Mouse (Mus musculus) liver, embryonic 16.5 days (tissue): ENCODE measurements at regions not wholly inside any gene's neighbourhood (a gene's known extent, or its start where the extent isn't known, plus 50 kb on each side); places are given as distances from the start of the nearest gene placed in this dataset.

ENCODE experiments used
- ATAC-seq: fragments of 200-750 bp; cut with Nextera tagmentation; 2 replicates; pipeline ENCODE4 v1.8.0; 2017; ENCODE audit warnings: low read depth, mild to moderate bottlenecking, moderate number of reproducible peaks, moderate library complexity
- H3K27ac ChIP-seq: fragments of 300-500 bp; sonication (generic); 2 replicates; pipeline ENCODE4 v1.5.1; 2014; ENCODE audit warnings: mild to moderate bottlenecking, low read length
- H3K27me3 ChIP-seq: fragments of 300-500 bp; sonication (generic); 2 replicates; pipeline ENCODE4 v1.6.1; 2014; ENCODE audit warnings: low read depth, low read length, mixed read lengths; ENCODE audit not compliant: control insufficient read depth, insufficient read depth
- H3K36me3 ChIP-seq: fragments of 300-500 bp; sonication (generic); 2 replicates; pipeline ENCODE4 v1.6.1; 2014; ENCODE audit warnings: mild to moderate bottlenecking; ENCODE audit not compliant: control insufficient read depth, insufficient read depth
- H3K4me1 ChIP-seq: fragments of 300-500 bp; sonication (generic); 2 replicates; pipeline ENCODE4 v1.6.1; 2014; ENCODE audit warnings: low read depth, low read length, mixed read lengths; ENCODE audit not compliant: control insufficient read depth
- H3K4me2 ChIP-seq: fragments of 300-500 bp; sonication (generic); 2 replicates; pipeline ENCODE4 v1.6.1; 2014; ENCODE audit warnings: low read depth, low read length, mixed read lengths
- H3K4me3 ChIP-seq: fragments of 300-500 bp; sonication (generic); 2 replicates; pipeline ENCODE4 v1.5.1; 2014; ENCODE audit warnings: low read depth, mild to moderate bottlenecking, low read length
- H3K9ac ChIP-seq: fragments of 300-500 bp; sonication (generic); 2 replicates; pipeline ENCODE4 v1.6.1; 2014; ENCODE audit warnings: low read depth, low read length
- H3K9me3 ChIP-seq: fragments of 300-500 bp; sonication (generic); replicated peaks from 2 replicates; pipeline ENCODE4 v1.6.1; 2016; ENCODE audit warnings: low read length; ENCODE audit not compliant: control insufficient read depth
- WGBS: fragments of 180-500 bp; shearing (Covaris S2); extraction: QIAGEN DNeasy Blood & Tissue Kit; methylation state at CpG from one replicate; pipeline ENCODE4 v1.1.7; 2014; ENCODE audit not compliant: insufficient replicate concordance; 5-methylcytosine and 5-hydroxymethylcytosine counted together

DNA sequence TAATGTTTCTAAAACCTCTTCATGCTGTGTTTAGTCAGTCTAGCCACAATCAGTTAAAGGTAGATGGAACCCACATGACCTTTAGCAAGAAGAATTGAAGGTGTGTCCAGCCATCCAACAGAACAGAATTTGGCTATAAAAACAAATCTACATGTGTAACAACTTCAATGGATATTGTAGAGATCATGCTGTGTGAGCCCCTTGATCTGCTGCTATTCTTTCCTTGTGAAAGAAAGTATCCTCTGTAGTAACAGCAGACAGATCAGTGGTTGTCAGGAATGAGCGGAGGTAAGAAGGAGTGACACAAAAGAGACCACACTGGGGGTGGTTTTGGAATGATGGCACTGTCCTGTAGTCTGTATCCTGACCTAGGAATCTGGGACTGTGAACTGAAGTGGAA lies 156.3 kb downstream of the Gm12728 start:
- Histone ChIP-seq H3K27ac (no peak overlapping the region), H3K4me2 (no peak overlapping the region), H3K27me3 (no peaks in the 10 kb centered on the region), H3K36me3 (no peaks in the 10 kb centered on the region), H3K9me3 (no peaks in the 10 kb centered on the region), H3K4me1 (no peaks in the 10 kb centered on the region), H3K9ac (no peak overlapping the region), H3K4me3 (no peak overlapping the region)
- no peak for ATAC-seq
- 69% methylated on average over 1 of the region's 1 CpGs for WGBS

GRCm38 (mm10) chr4:105948326-105948725 lies 158.7 kb downstream of the Gm12728 start:
- Histone ChIP-seq H3K4me1 (no peaks in the 10 kb centered on the region), H3K4me2 (no peak overlapping the region), H3K27ac (no peak overlapping the region), H3K9me3 (no peaks in the 10 kb centered on the region), H3K4me3 (no peak overlapping the region), H3K9ac (no peak overlapping the region), H3K27me3 (no peaks in the 10 kb centered on the region), H3K36me3 (no peaks in the 10 kb centered on the region)
- no peak for ATAC-seq
- WGBS, result 57% methylated on average over 5 of the region's 5 CpGs

DNA sequence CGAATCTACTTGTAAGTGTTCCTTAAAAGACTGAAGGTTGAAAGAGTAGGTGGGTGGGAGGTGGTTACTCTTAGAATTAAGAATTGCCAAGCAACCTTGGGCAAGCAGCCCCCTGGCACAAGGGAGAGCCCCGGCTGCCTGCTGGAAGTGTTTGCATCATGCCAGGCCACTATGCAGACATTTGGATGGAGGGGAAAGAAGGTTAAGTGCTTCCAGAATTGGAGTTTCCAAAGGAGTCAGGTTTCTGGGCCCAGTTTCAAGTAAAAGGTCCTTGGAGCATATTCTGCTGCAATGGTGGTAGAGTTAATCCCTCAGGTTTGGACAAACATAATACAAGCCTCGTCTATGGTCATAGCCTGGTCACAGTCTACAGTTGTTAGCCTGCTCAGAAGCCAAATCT lies 162.7 kb downstream of the Gm12728 start:
- H3K9ac ChIP-seq, result no peak overlapping the region
- H3K4me2 ChIP-seq, result no peak overlapping the region
- no peaks in the 10 kb centered on the region for H3K36me3 ChIP-seq
- H3K27me3 ChIP-seq, result no peaks in the 10 kb centered on the region
- no peaks in the 10 kb centered on the region for H3K4me1 ChIP-seq
- no peak overlapping the region for H3K4me3 ChIP-seq
- no peak for ATAC-seq
- no peak overlapping the region for H3K27ac ChIP-seq
- 50% methylated on average over 3 of the region's 3 CpGs for WGBS
- H3K9me3 ChIP-seq, result no peaks in the 10 kb centered on the region

- no peaks in the 10 kb centered on the region for H3K27me3 ChIP-seq
- no peak overlapping the region for H3K9ac ChIP-seq
- 49% methylated on average over 2 of the region's 2 CpGs for WGBS
- no peak overlapping the region for H3K4me2 ChIP-seq
- ATAC-seq, result no peak
- H3K4me1 ChIP-seq, result no peaks in the 10 kb centered on the region
- no peaks in the 10 kb centered on the region for H3K36me3 ChIP-seq
- no peak overlapping the region for H3K4me3 ChIP-seq
- H3K27ac ChIP-seq, result no peak overlapping the region
- no peaks in the 10 kb centered on the region for H3K9me3 ChIP-seq
Measured at GRCm38 (mm10) chr4:105956516-105956915, 166.8 kb downstream of the Gm12728 start.

DNA sequence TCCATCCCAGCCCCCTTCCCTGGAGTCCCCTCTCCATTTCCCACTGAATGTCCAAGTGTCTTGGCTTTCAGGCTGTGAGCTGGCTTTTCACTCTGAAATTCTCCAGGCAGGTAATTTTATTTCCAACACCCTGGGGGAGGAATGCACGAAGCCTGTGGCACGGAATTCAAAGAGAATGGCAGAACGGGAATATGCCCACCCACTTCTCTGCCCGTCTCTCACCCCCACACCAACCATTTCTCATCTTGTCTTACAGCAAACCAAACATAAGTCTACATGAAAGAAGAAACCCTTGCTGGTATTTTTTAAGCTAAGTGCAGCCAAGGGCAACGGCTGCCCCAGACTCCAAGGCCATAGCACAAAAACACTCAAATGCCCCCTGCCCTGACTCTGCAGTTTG lies 168.7 kb downstream of the Gm12728 start:
- Histone ChIP-seq H3K4me3 (no peak overlapping the region), H3K4me2 (no peak overlapping the region), H3K36me3 (no peaks in the 10 kb centered on the region), H3K4me1 (no peaks in the 10 kb centered on the region), H3K9ac (no peak overlapping the region), H3K27me3 (no peaks in the 10 kb centered on the region), H3K9me3 (no peaks in the 10 kb centered on the region), H3K27ac (no peak overlapping the region)
- no peak for ATAC-seq
- 64% methylated on average over 5 of the region's 5 CpGs for WGBS

- ATAC-seq, result no peak
- 54% methylated on average over 8 of the region's 8 CpGs for WGBS
- no peak overlapping the region for H3K9ac ChIP-seq
Measured at GRCm38 (mm10) chr4:105961686-105962360, 172.2 kb downstream of the Gm12728 start.

GRCm38 (mm10) chr4:105962542-105962941 lies 172.9 kb downstream of the Gm12728 start:
- no peak overlapping the region for H3K27ac ChIP-seq
- 30% methylated on average over 7 of the region's 7 CpGs for WGBS
- H3K9me3 ChIP-seq, result no peaks in the 10 kb centered on the region
- no peaks in the 10 kb centered on the region for H3K4me1 ChIP-seq
- no peaks in the 10 kb centered on the region for H3K27me3 ChIP-seq
- no peak overlapping the region for H3K4me2 ChIP-seq
- no peaks in the 10 kb centered on the region for H3K36me3 ChIP-seq
- no peak overlapping the region for H3K4me3 ChIP-seq
- no peak overlapping the region for H3K9ac ChIP-seq
- ATAC-seq, result no peak

More at GRCm38 (mm10) chr4:105961686-105962360, 172.2 kb downstream of the Gm12728 start:
- Histone ChIP-seq H3K9me3 (no peaks in the 10 kb centered on the region), H3K4me1 (no peaks in the 10 kb centered on the region), H3K4me3 (no peak overlapping the region), H3K27ac (no peak overlapping the region), H3K36me3 (no peaks in the 10 kb centered on the region), H3K27me3 (no peaks in the 10 kb centered on the region), H3K4me2 (no peak overlapping the region)

DNA sequence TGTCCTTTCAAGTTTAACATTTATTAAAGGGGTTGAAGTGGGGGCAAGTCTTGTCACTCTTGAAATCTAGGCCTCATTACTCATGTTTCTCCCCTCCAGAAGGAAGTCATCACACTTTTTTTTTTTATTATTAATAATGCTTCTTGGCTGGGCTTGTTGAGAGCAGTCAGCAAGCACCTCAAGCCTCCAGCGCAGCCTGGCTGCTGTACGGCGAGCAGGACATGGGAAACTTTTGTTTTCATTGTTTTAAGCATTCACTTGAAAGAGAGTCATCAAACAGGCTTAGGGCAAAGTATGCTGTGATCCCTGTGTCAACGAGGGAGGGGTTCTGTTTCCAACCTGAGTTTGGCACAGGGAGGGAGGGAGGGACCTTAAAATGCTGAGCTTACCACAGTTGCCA lies 178.7 kb downstream of the Gm12728 start:
- no peak overlapping the region for H3K27ac ChIP-seq
- no peak overlapping the region for H3K9ac ChIP-seq
- H3K27me3 ChIP-seq, result no peaks in the 10 kb centered on the region
- no peaks in the 10 kb centered on the region for H3K36me3 ChIP-seq
- 54% methylated on average over 4 of the region's 4 CpGs for WGBS
- no peaks in the 10 kb centered on the region for H3K4me1 ChIP-seq
- no peak overlapping the region for H3K4me3 ChIP-seq
- no peak for ATAC-seq
- H3K4me2 ChIP-seq, result no peak overlapping the region
- no peaks in the 10 kb centered on the region for H3K9me3 ChIP-seq

- ATAC-seq, result no peak
- Histone ChIP-seq H3K27ac (no peak overlapping the region), H3K9ac (no peak overlapping the region)
Measured at GRCm38 (mm10) chr4:105969628-105970027, 180.0 kb downstream of the Gm12728 start.

More at GRCm38 (mm10) chr4:105969628-105970027, 180.0 kb downstream of the Gm12728 start:
- no peak overlapping the region for H3K4me2 ChIP-seq
- H3K4me1 ChIP-seq, result no peaks in the 10 kb centered on the region
- H3K36me3 ChIP-seq, result no peaks in the 10 kb centered on the region
- H3K27me3 ChIP-seq, result no peaks in the 10 kb centered on the region
- 35% methylated on average over 2 of the region's 2 CpGs for WGBS
- H3K4me3 ChIP-seq, result no peak overlapping the region
- H3K9me3 ChIP-seq, result no peaks in the 10 kb centered on the region
